Mouse (Mus musculus): ENCODE data around the gene Uts2r.

- TF ChIP-seq CTCF (IDR thresholded peaks at IDR 0.05), result no peak
- no peak for TF ChIP-seq EP300 (IDR thresholded peaks at IDR 0.05)
These were observed 32.6 kb upstream of the Uts2r start for GRCm38 (mm10) chr11:121127441-121127840.
